Mouse (Mus musculus) myocyte (in vitro differentiated cells): ENCODE measurements around the gene H13. TPM values are rescaled to one million over a fixed set of nuclear protein-coding genes. Genes with fewer than 3 reads are reported as not detected.

Source experiments
- H3K27me3 ChIP-seq: one replicate; pipeline ENCODE4 v1.6.1; 2011; ENCODE audit not compliant: control insufficient read depth, insufficient read depth, insufficient read length
- H3K36me3 ChIP-seq: one replicate; pipeline ENCODE4 v1.6.1; 2011; ENCODE audit not compliant: control insufficient read depth, insufficient read depth
- H3K4me2 ChIP-seq: one replicate; pipeline ENCODE4 v1.6.1; 2011; ENCODE audit warnings: low read depth, control low read depth
- H3K4me3 ChIP-seq: one replicate; pipeline ENCODE4 v1.5.1; 2011; ENCODE audit warnings: mild to moderate bottlenecking, control low read depth, moderate library complexity
- H3K79me2 ChIP-seq: one replicate; pipeline ENCODE4 v1.6.1; 2011; ENCODE audit not compliant: control insufficient read depth, insufficient read depth
- H3ac ChIP-seq: one replicate; pipeline ENCODE4 v1.6.1; 2011; ENCODE audit not compliant: control insufficient read depth, insufficient read length
- CEBPB ChIP-seq: IDR thresholded peaks from 2 replicates; pipeline ENCODE4 v1.6.1; 2011; ENCODE audit warnings: mild to moderate bottlenecking, moderate library complexity; ENCODE audit not compliant: poor library complexity, insufficient read depth, severe bottlenecking
- E2F4 ChIP-seq: IDR thresholded peaks from one replicate; pipeline ENCODE4 v1.6.1; 2011; ENCODE audit warnings: mild to moderate bottlenecking, control low read depth, moderate library complexity; ENCODE audit not compliant: insufficient read depth
- MAX ChIP-seq: IDR thresholded peaks from one replicate; pipeline ENCODE4 v1.6.1; 2011; ENCODE audit warnings: low read depth, mild to moderate bottlenecking, control low read depth
- MYOD1 ChIP-seq, 3 experiments: IDR thresholded peaks; one replicate each; pipeline ENCODE4 v1.6.1; 2011; ENCODE audit warnings: control low read depth in 2 of 3, low read depth in 2 of 3, mild to moderate bottlenecking in 2 of 3, moderate library complexity in 1 of 3; ENCODE audit not compliant: insufficient read length in 2 of 3, control insufficient read depth in 1 of 3
- MYOG ChIP-seq, 3 experiments: IDR thresholded peaks; one replicate each; pipeline ENCODE4 v1.6.1; 2011; ENCODE audit warnings: control low read depth in 2 of 3, low read depth in 2 of 3, mild to moderate bottlenecking in 2 of 3; ENCODE audit not compliant: insufficient read length in 2 of 3, control insufficient read depth in 1 of 3, insufficient read depth in 1 of 3
- POLR2A ChIP-seq: IDR thresholded peaks from one replicate; pipeline ENCODE4 v1.6.1; 2011; ENCODE audit warnings: low read depth, mild to moderate bottlenecking, control low read depth, moderate library complexity; ENCODE audit not compliant: insufficient read length
- POLR2AphosphoS2 ChIP-seq: IDR thresholded peaks from one replicate; pipeline ENCODE4 v1.6.1; 2011; ENCODE audit warnings: low read depth, control low read depth; ENCODE audit not compliant: insufficient read length
- REST ChIP-seq: IDR thresholded peaks from one replicate; pipeline ENCODE4 v1.6.1; 2011; ENCODE audit warnings: mild to moderate bottlenecking, control low read depth, moderate library complexity; ENCODE audit not compliant: insufficient read depth, insufficient read length
- SRF ChIP-seq: IDR thresholded peaks from one replicate; pipeline ENCODE4 v1.6.1; 2011; ENCODE audit warnings: low read depth; ENCODE audit not compliant: control insufficient read depth, insufficient read length
- TCF12 ChIP-seq: IDR thresholded peaks from one replicate; pipeline ENCODE4 v1.6.1; 2011; ENCODE audit warnings: mild to moderate bottlenecking, control low read depth; ENCODE audit not compliant: poor library complexity, insufficient read depth, severe bottlenecking
- TCF3 ChIP-seq: IDR thresholded peaks from one replicate; pipeline ENCODE4 v1.6.1; 2011; ENCODE audit warnings: low read depth, control low read depth; ENCODE audit not compliant: insufficient read length
- USF1 ChIP-seq: IDR thresholded peaks from one replicate; pipeline ENCODE4 v1.6.1; 2011; ENCODE audit warnings: low read depth, mild to moderate bottlenecking, control low read depth, moderate library complexity
- polyA plus RNA-seq: library from polyadenylated mRNA; unstranded; fragments of >200 nt; fragmentation: generic; extraction: Trizol; gene quantifications from one replicate; pipeline ENCODE4 v1.2.1, GENCODE M21; 2012; ENCODE audit warnings: missing spikeins

The H13 gene
- polyA plus RNA-seq, 1 experiment: 190 TPM

DNA sequence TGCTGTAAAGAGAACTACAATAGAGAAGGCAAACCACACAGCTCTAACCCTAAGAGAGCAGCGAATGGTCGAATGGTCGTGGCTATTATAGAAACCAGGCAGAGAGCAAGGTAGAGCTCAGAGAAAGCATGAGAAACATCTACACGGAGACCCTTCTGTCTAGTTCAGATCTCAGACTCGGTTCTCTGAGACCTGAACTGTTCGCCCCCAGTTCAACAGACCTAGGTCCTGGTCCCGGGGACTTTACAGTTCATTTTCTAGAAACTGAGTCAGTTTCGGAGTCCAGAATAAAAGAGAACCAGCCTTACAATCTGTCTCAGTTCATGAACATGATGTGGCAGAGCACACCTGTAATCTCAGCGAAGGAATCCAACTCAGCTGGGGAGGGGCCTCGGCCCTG, 65.2 kb downstream of the H13 start:
- H3K27me3 ChIP-seq: no peaks in the 10 kb centered on the region
- peak overlapping the region; percentile 97 for H3K4me3 ChIP-seq
- peaks cover 24% of the 10 kb centered on the region for H3K79me2 ChIP-seq
- H3K36me3 ChIP-seq: no peaks in the 10 kb centered on the region
- peak overlapping the region; percentile 57 for H3K4me2 ChIP-seq
- no peak overlapping the region for H3ac ChIP-seq
- TF ChIP-seq E2F4 (no peak), REST (no peak), POLR2A (no peak), CEBPB (no peak), MYOD1 (IDR thresholded peaks at IDR 0.05; ENCODE audit: control insufficient read depth in 1 of 3, insufficient read length in 2 of 3, low read depth in 2 of 3) (no peak), TCF12 (no peak), MAX (no peak), MYOG (IDR thresholded peaks at IDR 0.05; ENCODE audit: control insufficient read depth in 1 of 3, insufficient read depth in 1 of 3, insufficient read length in 2 of 3, low read depth in 2 of 3) (no peak), TCF3 (no peak), POLR2AphosphoS2 (no peak)

DNA sequence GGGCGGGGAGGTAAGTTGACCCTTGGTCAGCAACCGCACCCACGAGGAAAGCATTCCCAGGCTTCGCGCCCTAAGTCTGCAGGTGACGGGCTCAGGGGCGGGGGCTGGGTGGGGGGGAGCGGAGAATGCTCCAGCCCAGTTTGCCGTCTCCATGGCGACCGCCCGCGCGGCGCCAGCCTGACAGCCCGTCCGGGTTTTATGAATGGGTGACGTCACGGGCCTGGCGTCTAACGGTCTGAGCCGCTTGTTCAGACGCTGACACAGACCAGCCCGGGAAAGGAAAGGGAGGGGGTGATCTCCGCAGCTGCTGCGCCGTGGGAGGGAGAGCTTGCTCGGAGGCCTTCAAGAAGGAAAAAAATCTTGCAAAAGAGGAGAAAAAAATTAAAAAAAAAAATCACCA, 65.7 kb downstream of the H13 start:
- Histone ChIP-seq H3K4me3 (peak overlapping the region; percentile 97), H3K79me2 (peaks cover 24% of the 10 kb centered on the region), H3ac (no peak overlapping the region), H3K27me3 (no peaks in the 10 kb centered on the region), H3K4me2 (peak overlapping the region; percentile 100), H3K36me3 (no peaks in the 10 kb centered on the region)
- TF ChIP-seq USF1 (no peak), POLR2A (peak; percentile 49), MYOG (IDR thresholded peaks at IDR 0.05; ENCODE audit: control insufficient read depth in 1 of 3, insufficient read depth in 1 of 3, insufficient read length in 2 of 3, low read depth in 2 of 3) (peak; percentile 27 to 81 (median 42)), POLR2AphosphoS2 (peak; percentile 48), TCF3 (no peak), CEBPB (no peak), TCF12 (no peak), MYOD1 (IDR thresholded peaks at IDR 0.05; ENCODE audit: control insufficient read depth in 1 of 3, insufficient read length in 2 of 3, low read depth in 2 of 3) (peak; percentile 25 to 69 (median 69)), REST (no peak), E2F4 (peak; percentile 8), MAX (no peak), SRF (no peak)

DNA sequence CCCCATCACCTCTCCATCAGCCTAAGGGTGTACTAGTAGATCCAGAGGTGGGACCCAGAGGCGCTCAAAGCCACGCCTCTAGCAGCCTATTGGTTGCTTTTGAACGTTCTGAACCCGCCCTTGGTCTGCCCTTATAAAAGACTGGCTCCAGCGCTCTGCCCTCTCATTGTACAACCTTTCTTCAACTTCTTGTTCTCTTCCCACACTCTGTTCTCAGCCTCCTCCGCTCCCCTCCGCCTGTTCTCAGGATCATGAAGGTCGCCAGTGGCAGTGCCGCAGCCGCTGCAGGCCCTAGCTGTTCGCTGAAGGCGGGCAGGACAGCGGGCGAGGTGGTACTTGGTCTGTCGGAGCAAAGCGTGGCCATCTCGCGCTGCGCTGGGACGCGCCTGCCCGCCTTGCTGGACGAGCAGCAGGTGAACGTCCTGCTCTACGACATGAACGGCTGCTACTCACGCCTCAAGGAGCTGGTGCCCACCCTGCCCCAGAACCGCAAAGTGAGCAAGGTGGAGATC, 66.9 kb downstream of the H13 start, which contains the start of gene Id1:
TSS of gene Id1 (plus strand) at position 162 of the 512 bp plus-strand sequence.
- no peaks in the 10 kb centered on the region for H3K36me3 ChIP-seq
- TF ChIP-seq TCF12 (no peak), POLR2A (peak; percentile 98), REST (peak; percentile 14), MYOG (IDR thresholded peaks at IDR 0.05; ENCODE audit: control insufficient read depth in 1 of 3, insufficient read depth in 1 of 3, insufficient read length in 2 of 3, low read depth in 2 of 3) (peak in 1 of 3 experiments; percentile 25), TCF3 (no peak), POLR2AphosphoS2 (peak; percentile 89), SRF (no peak), MAX (no peak), MYOD1 (IDR thresholded peaks at IDR 0.05; ENCODE audit: control insufficient read depth in 1 of 3, insufficient read length in 2 of 3, low read depth in 2 of 3) (peak in 2 of 3 experiments; percentile 26 to 65), E2F4 (peak; percentile 65), USF1 (no peak), CEBPB (no peak)
- no peaks in the 10 kb centered on the region for H3K27me3 ChIP-seq
- H3K4me2 ChIP-seq: peak within 1 kb of the TSS; percentile 100
- H3K4me3 ChIP-seq: peak within 1 kb of the TSS; percentile 97
- peaks cover 24% of the 10 kb centered on the region for H3K79me2 ChIP-seq
- peak within 1 kb of the TSS; percentile 54 for H3ac ChIP-seq

DNA sequence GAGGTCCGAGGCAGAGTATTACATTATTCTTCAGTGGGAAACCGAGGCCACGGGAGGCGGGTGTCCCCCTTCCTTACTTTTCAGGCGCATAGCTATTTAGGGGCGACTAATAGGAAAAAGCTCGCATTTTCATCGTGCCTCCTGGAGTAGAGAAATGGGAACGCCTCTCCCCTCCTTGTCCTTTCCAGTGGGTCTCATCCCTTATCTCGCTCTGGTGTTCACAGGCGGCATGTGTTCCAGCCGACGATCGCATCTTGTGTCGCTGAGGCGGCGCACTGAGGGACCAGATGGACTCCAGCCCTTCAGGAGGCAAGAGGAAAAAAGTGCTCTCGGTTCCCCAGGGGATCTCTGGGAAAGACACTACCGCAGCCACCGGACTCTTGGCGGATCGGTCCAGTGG, 67.5 kb downstream of the H13 start:
- TF ChIP-seq E2F4 (no peak), TCF3 (no peak), USF1 (no peak)
- H3K27me3 ChIP-seq: no peaks in the 10 kb centered on the region
- H3K36me3 ChIP-seq: no peaks in the 10 kb centered on the region
- H3K4me3 ChIP-seq: peak overlapping the region; percentile 97
- peak overlapping the region; percentile 100 for H3K4me2 ChIP-seq
- H3K79me2 ChIP-seq: peaks cover 24% of the 10 kb centered on the region
- H3ac ChIP-seq: peak overlapping the region; percentile 54
